Comparison of ENCODE assay signal across 8 mouse cellular contexts in genomic region chr3:57575660-57576055, GRCm38 (mm10). TPM values are rescaled to one million over a fixed set of nuclear protein-coding genes. Genes with fewer than 3 reads are reported as not detected.
DNase-seq lines count a peak whose midpoint lies in the region; ATAC-seq lines count a peak whose summit lies in the region.

TSS of gene Wwtr1 (minus strand) at chr3:57575910.

- ATAC-seq in megakaryocyte-erythroid progenitor cell, adult 5-6 weeks (replicated peaks; ENCODE audit: low FRiP score, low TSS enrichment, poor library complexity, severe bottlenecking), result peak; percentile 37; the same call in 1 of the 2 replicates

- DNase-seq in adrenal gland, adult 8-10 months, result peak; percentile 94
- peak; percentile 96 for DNase-seq in embryo, embryonic 10.5 days (ENCODE audit: low spot score)
- peak; percentile 93 for DNase-seq in gastrocnemius, postnatal 25 days
- peak; percentile 71 for DNase-seq in hindlimb bud, embryonic 11.5 days (ENCODE audit: extremely low spot score, low read depth, low spot score)
- peak; percentile 42 to 64 for DNase-seq in left cerebral cortex, postnatal 25 days (ENCODE audit: low spot score in 2 of 2)
- DNase-seq in right cerebral cortex, postnatal 4 days, result peak; percentile 61
- DNase-seq in B cell, adult 2 months, result no peak

- intact Hi-C loops in left cerebral cortex, postnatal 25 days (cut with DNase I), result loop anchor here (2.0 to 5.0 kb wide), 2 partner anchors 68 to 105 kb away; no protein-coding TSS in a partner anchor

RNA-seq across cellular contexts. Expression of gene Wwtr1, which starts in this region (rescaled TPM):
- total RNA-seq in adrenal gland, adult 8-10 months (2022), result 10 to 100 TPM; 34.4 to 44.0 (median 37.2) TPM
- total RNA-seq in gastrocnemius, postnatal 25 days (2021), result 10 to 100 TPM; 28.3 to 33.1 TPM
- 10 to 100 TPM; 14.1 to 14.4 TPM for total RNA-seq in left cerebral cortex, postnatal 25 days (2021)
- not detected in 2 replicates for total RNA-seq in megakaryocyte-erythroid progenitor cell, adult 5-6 weeks (2014; fragmentation: Nextera tagmentation)
- not detected in 2 replicates for total RNA-seq in megakaryocyte-erythroid progenitor cell, adult 5-6 weeks (2017)

Comparison
In these comparisons a context has a peak if more than half of its experiments do, and no peak if none do; other contexts are left out.
1. RNA of gene Wwtr1 (total RNA-seq): 34.4 to 44.0 TPM in adrenal gland, adult 8-10 months, 28.3 to 33.1 TPM in gastrocnemius, postnatal 25 days and 14.1 to 14.4 TPM in left cerebral cortex, postnatal 25 days; not detected in megakaryocyte-erythroid progenitor cell, adult 5-6 weeks; every median in the first group is over 10 times any median in the second.
2. Peak in ATAC-seq in megakaryocyte-erythroid progenitor cell, adult 5-6 weeks; RNA of the gene not detected or under 1 TPM.
3. DNase-seq: peak in adrenal gland, adult 8-10 months (single experiment), embryo, embryonic 10.5 days (single experiment), gastrocnemius, postnatal 25 days (single experiment), hindlimb bud, embryonic 11.5 days (single experiment), left cerebral cortex, postnatal 25 days (2 of 2) and right cerebral cortex, postnatal 4 days (single experiment); none in B cell, adult 2 months (0 of 2).